Mouse (Mus musculus): ENCODE measurements at regions not wholly inside any gene's neighbourhood (a gene's known extent, or its start where the extent isn't known, plus 50 kb on each side); places are given as distances from the start of the nearest gene placed in this dataset.

DNA sequence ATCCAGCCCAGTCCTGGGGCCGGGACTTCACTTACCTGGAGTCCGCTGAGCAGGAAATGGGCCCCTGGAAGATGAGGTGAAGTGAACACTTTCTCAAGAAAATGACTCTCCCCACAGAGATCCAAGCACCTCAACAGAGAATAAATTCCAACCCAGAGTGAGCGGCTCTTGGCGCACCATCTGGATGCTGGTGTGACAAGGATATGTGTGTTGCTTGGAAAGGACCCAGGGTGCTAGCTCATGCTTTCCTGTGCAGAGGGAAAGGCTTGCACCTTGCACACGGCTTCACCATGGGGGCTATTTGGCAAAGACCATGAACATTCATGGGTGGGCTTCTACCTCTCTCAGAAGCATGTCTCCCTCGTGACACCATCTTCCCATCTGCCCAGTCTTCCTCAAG lies 151.7 kb downstream of the Zfp36l1 start:
- TF ChIP-seq CTCF (IDR thresholded peaks at IDR 0.05; ENCODE audit: low read depth, low read length), result no peak
- no peak for TF ChIP-seq POLR2A (IDR thresholded peaks at IDR 0.05; ENCODE audit: extremely low read depth, insufficient read depth, low read length)
